Mouse (Mus musculus) cerebellum, adult 11 months (tissue): ENCODE results near the gene Abhd12.
"Not testable (repeated sequence)": the region's sequence is repeated elsewhere in the genome, so short reads cannot be mapped to it uniquely, and the experiment has no call there.

Experiments used
- DNase-seq: peaks from one replicate; pipeline ENCODE4 v3.0.0; 2022

The Abhd12 gene

GRCm38 (mm10) chr2:150904272-150904935 lies at the start of gene Abhd12:
Gene Abhd12 (minus strand): TSS chr2:150904741.
- peak; percentile 97 for DNase-seq

GRCm38 (mm10) chr2:150951201-150951600 lies 46.7 kb upstream of the Abhd12 start:
- DNase-seq, result no peak

GRCm38 (mm10) chr2:150950056-150950455 lies 45.5 kb upstream of the Abhd12 start:
- DNase-seq, result no peak

- DNase-seq, result no peak
Observed at GRCm38 (mm10) chr2:150949652-150950051, 45.1 kb upstream of the Abhd12 start.

- DNase-seq, result no peak
Observed at GRCm38 (mm10) chr2:150948786-150949185, 44.2 kb upstream of the Abhd12 start.

GRCm38 (mm10) chr2:150947880-150948611 lies 43.5 kb upstream of the Abhd12 start:
- DNase-seq, result not testable (repeated sequence)

- not testable (repeated sequence) for DNase-seq
Observed at GRCm38 (mm10) chr2:150947341-150947740, 42.8 kb upstream of the Abhd12 start.

- DNase-seq, result no peak
Observed at GRCm38 (mm10) chr2:150944017-150944416, 39.5 kb upstream of the Abhd12 start.

GRCm38 (mm10) chr2:150934659-150935058 lies 30.1 kb upstream of the Abhd12 start:
- no peak for DNase-seq

- DNase-seq, result no peak
Observed at GRCm38 (mm10) chr2:150933482-150933881, 28.9 kb upstream of the Abhd12 start.

- DNase-seq, result no peak
Observed at GRCm38 (mm10) chr2:150930806-150931205, 26.3 kb upstream of the Abhd12 start.

GRCm38 (mm10) chr2:150929156-150929555 lies 24.6 kb upstream of the Abhd12 start:
- DNase-seq, result peak; percentile 29

GRCm38 (mm10) chr2:150927038-150927720 lies 22.6 kb upstream of the Abhd12 start:
- DNase-seq, result peak; percentile 39

- DNase-seq, result no peak
Observed at GRCm38 (mm10) chr2:150923505-150923904, 19.0 kb upstream of the Abhd12 start.

- DNase-seq, result no peak
Observed at GRCm38 (mm10) chr2:150923026-150923425, 18.5 kb upstream of the Abhd12 start.

- DNase-seq, result no peak
Observed at GRCm38 (mm10) chr2:150922165-150922564, 17.6 kb upstream of the Abhd12 start.

- no peak for DNase-seq
Observed at GRCm38 (mm10) chr2:150921697-150922096, 17.2 kb upstream of the Abhd12 start.

GRCm38 (mm10) chr2:150920543-150920942 lies 16.0 kb upstream of the Abhd12 start:
- no peak for DNase-seq

- DNase-seq, result no peak
Observed at GRCm38 (mm10) chr2:150918720-150919119, 14.2 kb upstream of the Abhd12 start.

GRCm38 (mm10) chr2:150915786-150916185 lies 11.2 kb upstream of the Abhd12 start:
- DNase-seq, result no peak

- no peak for DNase-seq
Observed at GRCm38 (mm10) chr2:150914781-150915515, 10.4 kb upstream of the Abhd12 start.

- DNase-seq, result no peak
Observed at GRCm38 (mm10) chr2:150910295-150910881, 5.8 kb upstream of the Abhd12 start.
